Mouse (Mus musculus) right cerebral cortex, postnatal 14 days (tissue): ENCODE data around the gene Rrnad1.
"Not testable (repeated sequence)": the region's sequence is repeated elsewhere in the genome, so short reads cannot be mapped to it uniquely, and the experiment has no call there.

ENCODE experiments used
- DNase-seq: peaks from one replicate; pipeline ENCODE4 v3.0.0; 2022

The Rrnad1 gene

GRCm38 (mm10) chr3:87913891-87914290 is 16.6 kb downstream of the Rrnad1 start:
- DNase-seq: no peak

GRCm38 (mm10) chr3:87913491-87913890 is 17.0 kb downstream of the Rrnad1 start:
- no peak for DNase-seq

- DNase-seq: peak; percentile 58
Observed at GRCm38 (mm10) chr3:87910573-87911141, 19.9 kb downstream of the Rrnad1 start.

DNA sequence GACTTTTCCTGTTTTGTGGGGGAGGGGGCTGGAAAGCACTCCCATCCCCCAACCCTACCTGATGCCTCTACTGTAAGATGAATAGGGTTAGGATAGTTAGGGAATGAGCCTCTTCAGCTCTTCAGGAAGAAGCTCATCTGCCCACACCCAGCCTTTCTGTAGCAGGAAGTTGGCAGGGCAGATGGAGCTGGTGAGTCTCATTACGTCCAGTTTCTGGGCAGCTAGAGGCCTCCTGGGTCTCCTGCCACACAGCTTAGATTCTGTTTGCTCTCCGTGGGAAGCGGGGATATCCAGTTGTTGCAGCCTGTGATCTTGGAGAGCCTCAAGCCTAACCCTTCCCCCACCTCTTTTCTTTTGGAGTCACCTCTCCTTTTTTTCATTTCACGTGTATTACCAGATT is 20.6 kb downstream of the Rrnad1 start:
- DNase-seq: no peak

DNA sequence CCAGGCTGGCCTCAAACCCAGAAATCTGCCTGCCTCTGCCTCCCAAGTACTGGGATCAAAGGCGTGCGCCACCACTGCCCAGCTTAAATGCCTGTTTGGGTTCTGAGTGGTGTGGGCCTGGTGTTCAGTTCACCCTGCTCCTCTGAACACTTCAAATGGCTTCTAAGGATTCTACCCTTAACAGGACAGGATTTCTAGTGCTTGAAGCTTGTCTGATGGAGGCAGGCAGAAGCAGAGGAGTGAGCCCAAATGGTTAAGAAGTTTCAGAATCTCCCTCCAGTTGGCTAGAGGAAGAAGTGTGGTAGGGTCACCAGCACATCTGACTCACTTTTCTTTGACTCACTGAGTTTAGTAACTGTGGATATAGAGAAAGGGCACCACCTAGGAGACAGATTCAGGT is 21.1 kb downstream of the Rrnad1 start:
- no peak for DNase-seq

DNA sequence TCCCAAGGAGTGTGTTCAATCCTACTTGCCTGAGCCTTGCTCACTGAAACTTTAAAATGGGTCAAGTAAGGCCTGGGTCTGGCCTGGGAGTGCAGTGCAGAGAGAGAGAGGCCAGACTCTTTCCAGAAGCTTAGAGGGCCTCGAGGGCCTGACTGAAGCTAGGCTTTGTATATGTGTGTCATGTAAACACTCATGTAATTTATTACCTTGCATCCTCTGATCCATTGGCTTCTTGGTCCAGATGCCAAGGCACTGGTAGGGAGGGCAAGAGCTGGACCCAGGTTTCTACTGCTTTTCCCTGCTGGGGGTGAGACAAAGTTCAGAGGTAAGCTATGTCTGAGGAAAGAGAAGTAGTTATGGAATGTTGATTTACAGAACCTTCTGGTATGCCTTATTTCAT is 22.6 kb downstream of the Rrnad1 start:
- no peak for DNase-seq

DNA sequence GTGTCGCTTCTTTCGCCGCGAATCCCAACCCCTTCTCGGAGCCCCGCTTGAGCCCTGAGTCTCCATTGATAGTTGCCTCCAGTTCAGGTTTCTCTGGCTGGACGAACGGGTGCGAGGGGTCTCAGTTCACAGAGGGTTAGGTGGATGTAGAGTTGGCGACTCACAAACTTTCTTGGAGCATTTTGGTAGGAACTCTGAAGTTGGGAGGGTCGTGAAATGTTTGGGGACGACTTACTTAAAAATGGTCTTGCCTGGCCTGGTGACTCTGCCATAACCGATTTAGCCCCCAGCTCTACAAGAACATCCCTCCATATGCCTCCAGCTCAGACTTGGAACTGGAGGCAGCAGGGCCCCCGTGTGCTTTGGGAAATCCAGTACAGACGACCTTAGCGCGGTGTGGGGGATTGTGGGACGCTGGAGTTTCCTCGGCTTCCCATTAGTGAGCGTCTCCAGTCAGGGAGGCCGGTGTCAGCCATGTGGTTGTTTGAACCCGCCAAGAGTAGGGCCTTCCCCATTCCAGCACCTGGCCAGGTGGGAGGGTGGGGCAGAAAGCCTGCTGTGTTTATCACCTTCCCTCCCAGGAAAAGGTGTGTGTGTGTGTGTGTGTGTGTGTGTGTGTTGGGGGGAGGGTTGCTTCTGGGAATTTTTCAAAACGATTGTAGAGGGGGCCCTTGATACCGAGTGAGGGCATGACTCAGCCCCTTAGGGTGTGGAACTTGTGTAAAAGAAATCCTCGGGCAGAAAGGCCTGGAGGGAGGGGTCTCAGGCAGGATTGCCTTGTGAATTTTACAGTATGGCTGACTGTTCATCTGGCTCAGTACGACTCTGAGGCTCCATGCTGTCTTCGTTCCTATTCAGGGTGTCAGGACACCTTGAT is 23.3 kb downstream of the Rrnad1 start:
- DNase-seq: peak; percentile 32

DNA sequence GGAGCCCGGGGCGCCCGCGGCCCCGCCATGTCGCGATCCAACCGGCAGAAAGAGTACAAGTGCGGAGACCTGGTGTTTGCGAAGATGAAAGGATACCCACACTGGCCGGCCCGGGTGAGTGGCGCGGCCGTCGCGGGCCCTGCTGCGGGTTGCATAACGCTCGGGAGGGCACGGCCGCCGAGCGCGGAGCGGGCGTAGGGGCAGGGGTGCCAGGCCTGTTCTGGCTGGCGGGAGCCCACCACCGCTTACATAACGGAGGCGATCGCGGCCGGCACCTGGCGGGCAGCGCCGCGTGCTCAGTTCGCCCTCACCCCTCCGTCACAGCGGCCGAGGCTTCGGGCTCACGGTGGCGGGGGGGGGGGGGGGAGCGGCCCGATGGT is 23.9 kb downstream of the Rrnad1 start:
- peak; percentile 52 for DNase-seq

DNA sequence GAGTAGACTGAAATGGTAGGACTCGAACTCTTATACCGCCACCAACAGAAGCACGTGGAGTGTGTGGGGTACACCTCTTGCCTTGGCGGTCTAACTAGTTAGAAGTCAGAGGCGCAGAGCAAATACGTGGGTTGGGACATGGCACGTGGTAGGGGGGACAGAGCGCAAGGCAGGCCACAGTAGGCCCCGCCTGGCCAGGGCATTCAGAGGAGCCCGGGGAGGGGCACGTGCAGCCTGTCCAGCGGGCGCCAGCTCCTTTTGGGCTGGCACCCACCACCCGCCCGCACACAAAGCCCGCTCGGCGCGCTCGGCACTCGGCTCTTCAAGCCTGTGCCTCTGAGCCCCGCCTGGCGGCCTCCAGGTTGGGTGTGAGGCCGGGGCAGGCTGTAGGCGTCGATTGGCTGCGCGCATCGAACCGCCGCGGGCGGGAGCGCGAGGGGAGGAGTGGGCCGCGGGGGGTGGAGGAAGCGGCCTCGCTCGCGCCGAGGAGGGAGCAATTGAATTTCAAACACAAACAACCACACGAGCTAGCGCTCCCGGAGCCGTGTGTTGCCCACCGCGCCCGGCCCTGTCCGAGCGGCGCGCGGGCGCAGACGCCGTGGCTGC is 24.5 kb downstream of the Rrnad1 start, which contains the start of gene Hdgf:
TSS of gene Hdgf (plus strand) at position 442 of the 606 bp plus-strand sequence.
- DNase-seq: peak; percentile 92

GRCm38 (mm10) chr3:87903821-87904220 is 26.7 kb downstream of the Rrnad1 start:
- DNase-seq: no peak

DNA sequence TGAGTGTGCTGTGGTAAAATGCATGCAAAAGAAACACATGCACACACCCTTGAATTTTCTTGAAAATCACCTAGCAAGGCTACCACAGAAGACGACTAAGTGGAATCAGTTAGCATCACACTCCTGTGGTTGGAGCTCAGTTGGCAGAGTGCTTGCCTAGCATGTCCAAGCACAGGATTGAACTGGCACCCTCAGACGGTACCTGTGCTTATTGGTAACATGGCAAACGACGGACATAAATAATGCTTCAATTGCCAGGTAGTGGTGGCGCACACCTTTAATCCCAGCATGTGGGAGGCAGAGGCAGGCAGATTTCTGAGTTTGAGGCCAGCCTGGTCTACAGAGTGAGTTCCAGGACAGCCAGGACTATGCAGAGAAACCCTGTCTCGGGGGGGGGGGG is 28.6 kb downstream of the Rrnad1 start:
- not testable (repeated sequence) for DNase-seq

- DNase-seq: no peak
Observed at GRCm38 (mm10) chr3:87901036-87901624, 29.4 kb downstream of the Rrnad1 start.

- DNase-seq: no peak
Observed at GRCm38 (mm10) chr3:87899776-87900175, 30.7 kb downstream of the Rrnad1 start.

GRCm38 (mm10) chr3:87899266-87899665 is 31.3 kb downstream of the Rrnad1 start:
- DNase-seq: no peak

DNA sequence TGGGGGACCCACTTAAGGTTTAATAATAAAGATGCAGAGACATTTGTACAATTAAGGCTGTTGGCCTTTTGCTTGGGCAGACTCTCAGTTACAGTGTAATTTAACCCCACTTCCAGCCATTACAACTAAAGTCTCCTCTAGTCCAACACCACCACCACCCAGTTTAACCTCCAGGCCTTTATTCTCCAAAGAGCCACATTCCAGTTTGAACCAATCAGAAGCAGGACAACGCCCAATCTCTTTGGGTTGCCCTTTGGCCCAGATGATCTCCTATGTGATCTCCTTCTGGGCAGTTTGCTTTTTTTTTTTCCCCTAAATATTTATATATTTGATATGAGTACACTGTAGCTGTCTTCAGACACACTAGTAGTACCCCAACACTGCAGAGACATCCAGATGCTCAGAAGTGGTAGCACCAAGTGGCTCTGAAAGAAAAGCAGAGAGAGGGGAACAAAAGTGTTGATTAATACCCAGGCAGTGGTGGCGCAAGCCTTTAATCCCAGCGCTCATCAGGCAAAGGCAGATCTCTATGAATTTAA is 37.1 kb downstream of the Rrnad1 start:
- DNase-seq: no peak

DNA sequence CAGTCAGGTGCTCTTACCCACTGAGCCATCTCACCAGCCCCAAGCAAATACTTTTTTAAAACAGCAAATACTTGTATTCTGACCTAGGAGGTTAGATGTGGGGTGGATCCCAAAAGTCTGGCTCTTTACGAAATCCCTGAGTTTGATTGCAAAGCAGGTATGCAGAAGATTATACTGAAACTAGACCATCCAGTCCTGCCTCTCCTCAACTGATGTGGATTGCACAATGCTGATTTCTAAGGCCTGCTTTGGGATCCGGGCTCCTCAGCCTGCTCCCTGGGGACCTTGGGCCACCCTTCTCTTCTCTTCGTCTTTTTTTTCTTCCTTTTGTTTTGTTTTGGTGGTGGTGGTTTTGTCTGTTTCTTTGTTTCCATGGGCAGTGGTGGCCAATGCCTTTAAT is 39.0 kb downstream of the Rrnad1 start:
- no peak for DNase-seq

GRCm38 (mm10) chr3:87887400-87887799 is 43.1 kb downstream of the Rrnad1 start:
- DNase-seq: not testable (repeated sequence)

DNA sequence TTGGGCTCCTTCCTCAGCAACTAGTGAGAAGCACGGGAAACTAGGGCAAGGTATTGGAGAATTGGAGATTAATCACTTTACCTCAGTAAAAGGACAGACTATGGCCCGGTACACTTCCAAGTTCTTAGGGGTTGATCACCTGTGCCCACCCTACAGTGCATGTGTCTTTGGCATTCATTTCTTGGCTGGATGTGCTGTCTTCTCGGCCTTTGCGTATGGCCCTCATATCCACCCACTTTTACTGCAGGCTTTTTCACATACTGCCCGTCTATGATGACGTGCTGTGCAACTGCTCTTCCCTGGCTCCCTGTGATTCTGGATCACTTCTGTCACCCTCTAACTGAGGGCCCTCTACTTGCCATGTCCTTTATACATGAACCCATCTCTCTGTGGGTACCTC is 44.1 kb downstream of the Rrnad1 start:
- no peak for DNase-seq

GRCm38 (mm10) chr3:87886004-87886365 is 44.5 kb downstream of the Rrnad1 start:
- peak; percentile 43 for DNase-seq

DNA sequence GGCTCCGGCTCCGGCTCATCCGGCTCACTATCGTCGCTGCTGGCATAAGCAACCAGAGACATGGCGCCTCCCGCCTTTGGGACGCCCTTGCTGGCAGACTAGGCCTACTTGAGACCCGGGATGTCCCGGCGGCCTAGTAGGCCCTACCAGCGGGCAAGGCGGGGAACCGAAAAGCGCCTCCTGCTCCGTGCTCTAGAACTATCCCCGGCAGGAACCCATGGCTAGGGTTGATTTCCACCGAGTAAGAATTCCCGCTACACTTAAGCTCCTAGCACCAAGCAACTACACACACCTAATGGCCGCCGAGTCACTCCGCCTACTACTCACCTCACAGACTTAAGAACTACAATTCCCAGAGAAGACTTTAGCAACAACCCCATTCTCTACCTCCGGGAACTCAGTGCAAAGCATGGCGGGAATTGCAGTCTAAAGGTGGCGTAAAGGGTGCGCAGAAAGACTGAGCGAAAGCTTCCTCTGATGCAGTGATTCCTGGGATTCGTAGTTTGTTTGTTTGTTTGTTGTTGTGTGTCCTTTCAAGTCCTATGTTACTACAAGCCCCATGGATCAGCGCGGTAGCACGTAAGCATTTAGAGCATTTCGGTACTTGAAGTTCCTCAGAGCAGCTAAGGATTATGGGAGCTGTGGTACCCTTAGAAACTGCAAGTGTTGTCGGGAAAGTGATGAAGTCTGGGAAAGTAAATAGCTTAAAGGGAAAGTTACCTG is 45.1 kb downstream of the Rrnad1 start, which contains the start of gene Prcc:
TSS of gene Prcc (minus strand) at position 328 of the 723 bp plus-strand sequence.
- DNase-seq: peak; percentile 77

- peak; percentile 45 for DNase-seq
Observed at GRCm38 (mm10) chr3:87884708-87885251, 45.7 kb downstream of the Rrnad1 start.

DNA sequence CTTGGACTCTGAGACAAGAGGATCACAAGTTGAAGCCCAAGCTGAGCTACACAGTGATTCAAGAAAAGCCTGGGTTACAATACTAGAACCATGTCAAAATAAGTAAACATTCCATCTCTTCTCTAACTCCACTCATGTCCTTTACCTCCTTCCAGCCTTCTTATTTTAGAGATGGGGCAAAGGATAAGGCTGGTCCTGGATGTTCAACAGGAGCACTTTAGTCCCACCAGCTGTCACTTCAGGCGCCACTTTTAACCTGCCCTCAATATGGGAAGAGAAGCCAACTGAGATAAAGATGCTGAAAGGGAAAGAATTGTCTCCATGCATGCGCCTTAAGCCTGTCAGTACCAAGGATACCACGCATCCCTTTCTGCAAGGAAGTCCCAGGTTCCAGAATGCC is 46.2 kb downstream of the Rrnad1 start:
- DNase-seq: no peak
